Mouse (Mus musculus) heart, embryonic 14.5 days (tissue): ENCODE measurements around the gene Tmc6. TPM values are rescaled to one million over a fixed set of nuclear protein-coding genes. Genes with fewer than 3 reads are reported as not detected.

Source experiments
- ATAC-seq: fragments of 200-750 bp; cut with Nextera tagmentation; 2 replicates; pipeline ENCODE4 v1.8.0; 2017; ENCODE audit warnings: low read depth, moderate TSS enrichment; ENCODE audit not compliant: insufficient number of reproducible peaks, insufficient read depth, low FRiP score
- H3K27ac ChIP-seq, 2 experiments: fragments of 200-500 bp in 1 of 2; fragments of 300-500 bp in 1 of 2; sonication (generic) in 1 of 2; replicated peaks in 1 of 2; 2 replicates each; pipeline ENCODE4 v1.5.1; 2012 to 2014; ENCODE audit warnings: low read depth in 2 of 2, low read length in 2 of 2, control low read depth in 1 of 2, mild to moderate bottlenecking in 1 of 2, mixed read lengths in 1 of 2; ENCODE audit not compliant: control insufficient read depth in 1 of 2, insufficient read depth in 1 of 2
- H3K27me3 ChIP-seq: fragments of 300-500 bp; sonication (generic); 2 replicates; pipeline ENCODE4 v1.6.1; 2014; ENCODE audit warnings: mild to moderate bottlenecking, low read length, control low read depth; ENCODE audit not compliant: control insufficient read depth, insufficient read depth
- H3K36me3 ChIP-seq: fragments of 300-500 bp; sonication (generic); 2 replicates; pipeline ENCODE4 v1.6.1; 2014; ENCODE audit warnings: mild to moderate bottlenecking, control low read depth, low read length, mixed read lengths; ENCODE audit not compliant: control insufficient read depth, insufficient read depth
- H3K4me1 ChIP-seq, 2 experiments: fragments of 200-500 bp in 1 of 2; fragments of 300-500 bp in 1 of 2; sonication (generic) in 1 of 2; 2 replicates each; pipeline ENCODE4 v1.6.1; 2012 to 2014; ENCODE audit warnings: low read length in 2 of 2, control low read depth in 1 of 2, mixed read lengths in 1 of 2; ENCODE audit not compliant: control insufficient read depth in 2 of 2, insufficient read depth in 2 of 2
- H3K4me2 ChIP-seq: fragments of 300-500 bp; sonication (generic); 2 replicates; pipeline ENCODE4 v1.6.1; 2014; ENCODE audit warnings: mild to moderate bottlenecking, low read length
- H3K4me3 ChIP-seq, 2 experiments: fragments of 200-500 bp in 1 of 2; fragments of 300-500 bp in 1 of 2; sonication (generic) in 1 of 2; 2 replicates each; pipeline ENCODE4 v1.5.1; 2012 to 2014; ENCODE audit warnings: low read length in 2 of 2, mild to moderate bottlenecking in 2 of 2, control low read depth in 1 of 2, low read depth in 1 of 2, moderate library complexity in 1 of 2; ENCODE audit not compliant: control insufficient read depth in 1 of 2, insufficient read depth in 1 of 2
- H3K9ac ChIP-seq: fragments of 300-500 bp; sonication (generic); 2 replicates; pipeline ENCODE4 v1.6.1; 2014; ENCODE audit warnings: mild to moderate bottlenecking, low read length
- H3K9me3 ChIP-seq: fragments of 300-500 bp; sonication (generic); 2 replicates; pipeline ENCODE4 v1.6.1; 2016; ENCODE audit warnings: low read length, control low read depth; ENCODE audit not compliant: control insufficient read depth
- WGBS: fragments of 180-500 bp; shearing (Covaris S2); extraction: QIAGEN DNeasy Blood & Tissue Kit; methylation state at CpG from one replicate; pipeline ENCODE4 v1.1.7; 2014; 5-methylcytosine and 5-hydroxymethylcytosine counted together
- polyA plus RNA-seq: library from polyadenylated mRNA; unstranded; fragments of >200 nt; fragmentation: Nextera tagmentation; extraction: Ambion mirVana; gene quantifications from 2 replicates; pipeline ENCODE4 v1.2.1, GENCODE M21; 2014

The Tmc6 gene
- polyA plus RNA-seq, 1 experiment from 2014 or later: 22.5 TPM

GRCm38 (mm10) chr11:117806781-117807180, 24.8 kb upstream of the Tmc6 start:
- H3K4me2 ChIP-seq: no peak overlapping the region
- no peak overlapping the region for H3K4me3 ChIP-seq
- no peak overlapping the region for H3K9ac ChIP-seq
- no peaks in the 10 kb centered on the region for H3K36me3 ChIP-seq
- H3K27me3 ChIP-seq: no peaks in the 10 kb centered on the region
- no peak for ATAC-seq
- WGBS: 92% methylated on average over 6 of the region's 6 CpGs
- peaks cover 6 to 16% of the 10 kb centered on the region in 2 experiments for H3K4me1 ChIP-seq
- H3K27ac ChIP-seq: no peak overlapping the region
- H3K9me3 ChIP-seq: no peaks in the 10 kb centered on the region

- no peaks in the 10 kb centered on the region for H3K27me3 ChIP-seq
- H3K4me1 ChIP-seq: peaks cover 4 to 6% of the 10 kb centered on the region in 2 experiments; a peak in 3 of 4 replicates
- H3K9me3 ChIP-seq: no peaks in the 10 kb centered on the region
- no peak overlapping the region for H3K27ac ChIP-seq
- no peak for ATAC-seq
- no peak overlapping the region for H3K4me2 ChIP-seq
- no peaks in the 10 kb centered on the region for H3K36me3 ChIP-seq
- no peak overlapping the region for H3K4me3 ChIP-seq
- H3K9ac ChIP-seq: no peak overlapping the region
- WGBS: 90% methylated on average over 3 of the region's 3 CpGs
Measured at GRCm38 (mm10) chr11:117803166-117803688, 21.2 kb upstream of the Tmc6 start.

- H3K9ac ChIP-seq: no peak overlapping the region
- no peak for ATAC-seq
- H3K9me3 ChIP-seq: no peaks in the 10 kb centered on the region
- no peak overlapping the region for H3K4me3 ChIP-seq
- H3K36me3 ChIP-seq: no peaks in the 10 kb centered on the region
- WGBS: 80% methylated on average over 7 of the region's 7 CpGs
- no peak overlapping the region for H3K4me2 ChIP-seq
- H3K27me3 ChIP-seq: no peaks in the 10 kb centered on the region
- H3K4me1 ChIP-seq: peaks cover 7 to 11% of the 10 kb centered on the region in 2 experiments; a peak in 3 of 4 replicates
- H3K27ac ChIP-seq: no peak overlapping the region
Measured at GRCm38 (mm10) chr11:117801650-117802049, 19.7 kb upstream of the Tmc6 start.

- Histone ChIP-seq H3K4me1 (peaks cover 7 to 11% of the 10 kb centered on the region in 2 experiments; a peak in 3 of 4 replicates), H3K27ac (no peak overlapping the region), H3K4me2 (no peak overlapping the region), H3K36me3 (no peaks in the 10 kb centered on the region), H3K9me3 (no peaks in the 10 kb centered on the region), H3K27me3 (no peaks in the 10 kb centered on the region), H3K4me3 (no peak overlapping the region), H3K9ac (no peak overlapping the region)
- WGBS: 87% methylated on average over 7 of the region's 7 CpGs
- ATAC-seq: no peak
Measured at GRCm38 (mm10) chr11:117800038-117800437, 18.0 kb upstream of the Tmc6 start.

GRCm38 (mm10) chr11:117799174-117799573, 17.2 kb upstream of the Tmc6 start:
- H3K9me3 ChIP-seq: no peaks in the 10 kb centered on the region
- no peak for ATAC-seq
- no peak overlapping the region for H3K9ac ChIP-seq
- no peaks in the 10 kb centered on the region for H3K36me3 ChIP-seq
- no peaks in the 10 kb centered on the region for H3K27me3 ChIP-seq
- 51% methylated on average over 5 of the region's 5 CpGs for WGBS
- H3K4me1 ChIP-seq: peaks cover 7 to 11% of the 10 kb centered on the region in 2 experiments; a peak in 3 of 4 replicates
- no peak overlapping the region for H3K4me3 ChIP-seq
- no peak overlapping the region for H3K27ac ChIP-seq
- H3K4me2 ChIP-seq: no peak overlapping the region

- Histone ChIP-seq H3K4me3 (no peak overlapping the region), H3K36me3 (no peaks in the 10 kb centered on the region), H3K27me3 (no peaks in the 10 kb centered on the region), H3K4me2 (no peak overlapping the region), H3K27ac (no peak overlapping the region), H3K9me3 (no peaks in the 10 kb centered on the region), H3K4me1 (peaks cover 7 to 11% of the 10 kb centered on the region in 2 experiments; a peak in 3 of 4 replicates), H3K9ac (no peak overlapping the region)
- 8% methylated on average over 2 of the region's 2 CpGs for WGBS
- ATAC-seq: no peak
Measured at GRCm38 (mm10) chr11:117798160-117798541, 16.2 kb upstream of the Tmc6 start.

GRCm38 (mm10) chr11:117797511-117798159, 15.6 kb upstream of the Tmc6 start, which contains the start of gene 6030468B19Rik:
Gene 6030468B19Rik (plus strand): TSS chr11:117797660.
- Histone ChIP-seq H3K9ac (no peak within 1 kb of the TSS), H3K36me3 (no peaks in the 10 kb centered on the region), H3K4me3 (no peak within 1 kb of the TSS), H3K4me2 (no peak within 1 kb of the TSS), H3K27ac (no peak within 1 kb of the TSS), H3K27me3 (no peaks in the 10 kb centered on the region), H3K4me1 (peaks cover 7 to 12% of the 10 kb centered on the region in 2 experiments), H3K9me3 (no peaks in the 10 kb centered on the region)
- 38% methylated on average over 9 of the region's 9 CpGs for WGBS
- ATAC-seq: no peak
